ENCODE assay signal across 19 mouse cellular contexts in genomic region chr16:94752781-94753180, GRCm38 (mm10).
DNase-seq lines count a peak whose midpoint lies in the region; ATAC-seq lines count a peak whose summit lies in the region.
"Had no signal": no experiment of that assay in that cellular context is flagged by ENCODE, and none has a peak within 500 bp of the region (broad histone marks: within the 10 kb centered on the region; RNA-seq: fewer than 3 reads in every experiment).

No protein-coding gene starts in this region.

- DNase-seq in heart, adult 11 months = no peak
- DNase-seq in right cerebral cortex, postnatal 10 days (ENCODE audit: low spot score in 2 of 2) = peak; percentile 32 to 50
- no peak for DNase-seq in right cerebral cortex, adult 2 months (ENCODE audit: low spot score in 2 of 2)
- DNase-seq in adrenal gland, adult 18-20 months (ENCODE audit: low spot score in 2 of 2) = no peak
- DNase-seq in natural killer cell, adult 2 months (ENCODE audit: low spot score in 2 of 2) = no peak
- DNase-seq: adrenal gland, adult 2 months; cerebellum, adult 11-12 months; liver; thymus, postnatal 4 days had no signal

- H3K9ac ChIP-seq in heart, embryonic 16.5 days (ENCODE audit: low read length) = no peak overlapping the region
- no peak overlapping the region for H3K9ac ChIP-seq in lung, embryonic 15.5 days
- H3K9ac ChIP-seq: embryonic facial prominence, embryonic 13.5 days; forebrain, embryonic 12.5 days; kidney, embryonic 15.5 days; midbrain, embryonic 12.5 days had no signal

- peak; percentile 28 for ATAC-seq in heart, embryonic 16.5 days (replicated peaks; ENCODE audit: extremely low read depth, insufficient read depth, low FRiP score)
- ATAC-seq in lung, embryonic 15.5 days (ENCODE audit: borderline replicate concordance, extremely low read depth, low FRiP score, low TSS enrichment) = peak; percentile 80; the same call in 1 of the 2 replicates

- H3K9me3 ChIP-seq in heart, embryonic 16.5 days (replicated peaks; ENCODE audit: control insufficient read depth, low read length) = no peaks in the 10 kb centered on the region
- H3K9me3 ChIP-seq in lung, embryonic 15.5 days = no peaks in the 10 kb centered on the region
- H3K9me3 ChIP-seq: embryonic facial prominence, embryonic 13.5 days; forebrain, embryonic 12.5 days; G1E; kidney, embryonic 15.5 days; midbrain, embryonic 12.5 days had no signal

- H3K4me3 ChIP-seq in heart, embryonic 16.5 days (ENCODE audit: low read length) = no peak overlapping the region
- no peak overlapping the region for H3K4me3 ChIP-seq in lung, embryonic 15.5 days
- H3K4me3 ChIP-seq: embryonic facial prominence, embryonic 13.5 days; forebrain, embryonic 12.5 days; kidney, embryonic 15.5 days; left cerebral cortex, adult 2 months; midbrain, embryonic 12.5 days had no signal

- H3K27ac ChIP-seq in heart, embryonic 16.5 days (ENCODE audit: low read length) = peak overlapping the region; percentile 6
- peak overlapping the region; percentile 61 for H3K27ac ChIP-seq in lung, embryonic 15.5 days
- H3K27ac ChIP-seq: embryonic facial prominence, embryonic 13.5 days; forebrain, embryonic 12.5 days; kidney, embryonic 15.5 days; left cerebral cortex, adult 2 months; macrophage; midbrain, embryonic 12.5 days; stomach, postnatal 0 days had no signal

- H3K27me3 ChIP-seq in heart, embryonic 16.5 days (ENCODE audit: control insufficient read depth, insufficient read depth, low read length) = no peaks in the 10 kb centered on the region
- H3K27me3 ChIP-seq in lung, embryonic 15.5 days = no peaks in the 10 kb centered on the region
- H3K27me3 ChIP-seq: embryonic facial prominence, embryonic 13.5 days; forebrain, embryonic 12.5 days; midbrain, embryonic 12.5 days had no signal

- 33% methylated on average over 10 of the region's 10 CpGs for WGBS in heart, embryonic 16.5 days
- WGBS in lung, embryonic 15.5 days = 9% methylated on average over 10 of the region's 10 CpGs

- H3K36me3 ChIP-seq in heart, embryonic 16.5 days (ENCODE audit: control insufficient read depth, insufficient read depth) = no peaks in the 10 kb centered on the region
- H3K36me3 ChIP-seq in lung, embryonic 15.5 days = no peaks in the 10 kb centered on the region
- H3K36me3 ChIP-seq: embryonic facial prominence, embryonic 13.5 days; forebrain, embryonic 12.5 days; G1E; kidney, embryonic 15.5 days; midbrain, embryonic 12.5 days had no signal

- H3K4me1 ChIP-seq in heart, embryonic 16.5 days (ENCODE audit: control insufficient read depth, insufficient read depth, low read length) = no peaks in the 10 kb centered on the region
- peaks cover 19% of the 10 kb centered on the region for H3K4me1 ChIP-seq in lung, embryonic 15.5 days

- H3K4me2 ChIP-seq in heart, embryonic 16.5 days (ENCODE audit: low read depth, low read length) = no peak overlapping the region
- H3K4me2 ChIP-seq in lung, embryonic 15.5 days = no peak overlapping the region
- H3K4me2 ChIP-seq: embryonic facial prominence, embryonic 13.5 days; forebrain, embryonic 12.5 days; kidney, embryonic 15.5 days; midbrain, embryonic 12.5 days had no signal

Comparison
In these comparisons a context has a peak if more than half of its experiments do, and no peak if none do; other contexts are left out.
1. DNase-seq: peak in right cerebral cortex, postnatal 10 days (2 of 2); none in heart, adult 11 months (single experiment), right cerebral cortex, adult 2 months (0 of 2), adrenal gland, adult 18-20 months (0 of 2) and natural killer cell, adult 2 months (0 of 2).